In the genomic region with DNA sequence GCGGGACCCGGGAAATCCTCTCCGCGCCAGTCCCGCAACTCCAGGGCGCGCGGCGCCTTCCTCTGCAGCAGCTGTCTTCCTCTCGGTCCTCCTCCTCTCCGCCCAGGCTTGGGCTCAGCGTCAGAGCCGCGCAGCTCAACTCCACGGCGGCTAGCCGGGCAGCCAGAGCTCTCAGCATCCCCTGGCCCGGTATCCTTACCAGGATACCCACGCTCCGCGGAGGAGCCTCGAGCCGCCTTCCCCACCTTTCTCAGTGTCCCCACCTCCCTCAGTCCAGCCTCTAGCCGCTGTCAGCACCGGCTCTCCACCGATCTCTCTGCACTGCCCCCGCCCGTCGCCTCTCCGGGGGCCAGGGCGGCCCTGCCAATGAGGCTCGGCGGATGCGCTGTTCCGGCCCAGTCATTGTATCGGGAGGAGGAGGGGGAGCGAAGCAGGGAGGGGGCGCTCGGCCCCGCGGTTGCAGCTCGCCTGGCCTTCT, we compare ENCODE assay signal across 8 mouse cellular contexts. TPM values are rescaled to one million over a fixed set of nuclear protein-coding genes. Genes with fewer than 3 reads are reported as not detected.
DNase-seq lines count a peak whose midpoint lies in the region; ATAC-seq and TF ChIP-seq lines count a peak whose summit lies in the region.

A gene (minus strand): TSS at position 276 of the 478 bp plus-strand sequence.

- ATAC-seq in G1E (ENCODE audit: extremely low read depth, insufficient number of reproducible peaks, low FRiP score, poor library complexity, severe bottlenecking): no peak
- ATAC-seq in forebrain, embryonic 15.5 days (replicated peaks): peak; percentile 92
- peak; percentile 74 for ATAC-seq in heart, postnatal 0 days (ENCODE audit: insufficient read depth, low read depth)
- ATAC-seq in liver, embryonic 11.5 days (replicated peaks; ENCODE audit: low FRiP score): peak; percentile 68
- ATAC-seq in neural tube, embryonic 12.5 days (ENCODE audit: low FRiP score, low read depth): peak; percentile 97

- peak within 1 kb of the TSS; percentile 70 for H3K4me2 ChIP-seq in forebrain, embryonic 15.5 days (replicated peaks)
- H3K4me2 ChIP-seq in heart, postnatal 0 days (ENCODE audit: low read depth, low read length): peak within 1 kb of the TSS; percentile 88
- H3K4me2 ChIP-seq in liver, embryonic 11.5 days: peak within 1 kb of the TSS; percentile 74
- H3K4me2 ChIP-seq in neural tube, embryonic 12.5 days (replicated peaks): peak within 1 kb of the TSS; percentile 70

- no peaks in the 10 kb centered on the region for H3K27me3 ChIP-seq in G1E (ENCODE audit: insufficient read depth, low read length)
- no peaks in the 10 kb centered on the region for H3K27me3 ChIP-seq in forebrain, embryonic 15.5 days
- H3K27me3 ChIP-seq in heart, postnatal 0 days (ENCODE audit: control insufficient read depth, insufficient read depth, low read length): peaks cover 35% of the 10 kb centered on the region
- peaks cover 30% of the 10 kb centered on the region for H3K27me3 ChIP-seq in liver, embryonic 11.5 days (replicated peaks; ENCODE audit: control insufficient read depth, insufficient read depth, low read length)
- no peaks in the 10 kb centered on the region for H3K27me3 ChIP-seq in neural tube, embryonic 12.5 days (replicated peaks)

- DNase-seq in G1E (ENCODE audit: low spot score): peak; percentile 3
- DNase-seq in cerebellum, adult 11 months: peak; percentile 49
- DNase-seq in heart, postnatal 0 days (ENCODE audit: low spot score): no peak
- peak; percentile 50 to 72 for DNase-seq in kidney, postnatal 25 days
- peak; percentile 64 for DNase-seq in liver, embryonic 11.5 days (ENCODE audit: low spot score)
- DNase-seq in urinary bladder, postnatal 25 days (ENCODE audit: low spot score): peak; percentile 33

- TF ChIP-seq EP300 in heart, postnatal 0 days (IDR thresholded peaks at IDR 0.05; ENCODE audit: low read depth): no peak

- H3K9ac ChIP-seq in forebrain, embryonic 15.5 days (replicated peaks): peak within 1 kb of the TSS; percentile 91
- peak within 1 kb of the TSS; percentile 27 for H3K9ac ChIP-seq in heart, postnatal 0 days (replicated peaks; ENCODE audit: low read depth, low read length)
- H3K9ac ChIP-seq in liver, embryonic 11.5 days (ENCODE audit: low read depth, low read length): no peak within 1 kb of the TSS
- peak within 1 kb of the TSS; percentile 88 for H3K9ac ChIP-seq in neural tube, embryonic 12.5 days

- peak within 1 kb of the TSS; percentile 99 for H3K27ac ChIP-seq in forebrain, embryonic 15.5 days (replicated peaks)
- peak within 1 kb of the TSS; percentile 28; the same call in 1 of the 2 replicates for H3K27ac ChIP-seq in heart, postnatal 0 days (ENCODE audit: low read depth)
- no peak within 1 kb of the TSS for H3K27ac ChIP-seq in liver, embryonic 11.5 days (ENCODE audit: low read depth, low read length)
- peak within 1 kb of the TSS; percentile 95 for H3K27ac ChIP-seq in neural tube, embryonic 12.5 days

- TF ChIP-seq CTCF in G1E (IDR thresholded peaks at IDR 0.05; ENCODE audit: low read depth, low read length): no peak
- no peak for TF ChIP-seq CTCF in heart, postnatal 0 days (IDR thresholded peaks at IDR 0.05; ENCODE audit: low read depth)

- no peak within 1 kb of the TSS; the same call in 1 of the 2 replicates for H3K4me3 ChIP-seq in G1E (ENCODE audit: low read depth, low read length)
- peak within 1 kb of the TSS; percentile 94 for H3K4me3 ChIP-seq in forebrain, embryonic 15.5 days
- peak within 1 kb of the TSS; percentile 57 for H3K4me3 ChIP-seq in heart, postnatal 0 days (ENCODE audit: low read depth, low read length)
- peak within 1 kb of the TSS; percentile 59 for H3K4me3 ChIP-seq in liver, embryonic 11.5 days (ENCODE audit: low read depth, low read length)
- H3K4me3 ChIP-seq in neural tube, embryonic 12.5 days: peak within 1 kb of the TSS; percentile 77

- no peaks in the 10 kb centered on the region for H3K36me3 ChIP-seq in G1E (replicated peaks)
- no peaks in the 10 kb centered on the region for H3K36me3 ChIP-seq in forebrain, embryonic 15.5 days
- no peaks in the 10 kb centered on the region for H3K36me3 ChIP-seq in heart, postnatal 0 days (replicated peaks; ENCODE audit: control insufficient read depth, insufficient read depth, low read length)
- no peaks in the 10 kb centered on the region for H3K36me3 ChIP-seq in liver, embryonic 11.5 days (ENCODE audit: control insufficient read depth, insufficient read depth, low read length)
- no peaks in the 10 kb centered on the region for H3K36me3 ChIP-seq in neural tube, embryonic 12.5 days

- H3K9me3 ChIP-seq in G1E (replicated peaks): peaks cover 44% of the 10 kb centered on the region
- H3K9me3 ChIP-seq in forebrain, embryonic 15.5 days: no peaks in the 10 kb centered on the region
- no peaks in the 10 kb centered on the region for H3K9me3 ChIP-seq in heart, postnatal 0 days (replicated peaks; ENCODE audit: control insufficient read depth, low read length)
- H3K9me3 ChIP-seq in liver, embryonic 11.5 days (ENCODE audit: control insufficient read depth, low read length): no peaks in the 10 kb centered on the region
- H3K9me3 ChIP-seq in neural tube, embryonic 12.5 days: no peaks in the 10 kb centered on the region

- H3K4me1 ChIP-seq in G1E (ENCODE audit: insufficient read depth, low read depth, low read length): no peaks in the 10 kb centered on the region
- H3K4me1 ChIP-seq in forebrain, embryonic 15.5 days: peaks cover 42% of the 10 kb centered on the region
- no peaks in the 10 kb centered on the region for H3K4me1 ChIP-seq in heart, postnatal 0 days (ENCODE audit: control insufficient read depth, insufficient read depth)
- H3K4me1 ChIP-seq in liver, embryonic 11.5 days (replicated peaks; ENCODE audit: control insufficient read depth, insufficient read depth, low read length): no peaks in the 10 kb centered on the region
- peaks cover 17% of the 10 kb centered on the region for H3K4me1 ChIP-seq in neural tube, embryonic 12.5 days

- 2% methylated on average over 41 of the region's 42 CpGs for WGBS in forebrain, embryonic 15.5 days
- under 1% methylated on average over 37 of the region's 42 CpGs for WGBS in heart, postnatal 0 days
- WGBS in liver, embryonic 11.5 days: under 1% methylated on average over 42 of the region's 42 CpGs
- under 1% methylated on average over 42 of the region's 42 CpGs for WGBS in neural tube, embryonic 12.5 days

RNA-seq across cellular contexts. Expression of the gene that starts here (rescaled TPM):
- total RNA-seq in G1E (2014; fragmentation: Nextera tagmentation): 2.9 TPM in 1 of 2 replicates, not detected in the other
- 0.35 and 0.44 TPM in 2 replicates for total RNA-seq in G1E (2017)
- polyA plus RNA-seq in G1E (2012): not detected in 2 replicates
- polyA plus RNA-seq in forebrain, embryonic 15.5 days (2015; fragmentation: Nextera tagmentation; extraction: Ambion mirVana): 49.0 and 51.0 TPM in 2 replicates
- total RNA-seq in heart, postnatal 0 days (2014; rRNA removed; ENCODE audit: low replicate concordance): 19.0 and 30.8 TPM in 2 replicates
- 6.2 and 6.6 TPM in 2 replicates for polyA plus RNA-seq in heart, postnatal 0 days (2015; fragmentation: Nextera tagmentation; extraction: Ambion mirVana)
- 16.2 and 16.6 TPM in 2 replicates for polyA plus RNA-seq in liver, embryonic 11.5 days (2014; fragmentation: Nextera tagmentation; extraction: Ambion mirVana)
- 46.3 and 46.7 TPM in 2 replicates for polyA plus RNA-seq in neural tube, embryonic 12.5 days (2016; fragmentation: Nextera tagmentation; extraction: Ambion mirVana)
